Mouse (Mus musculus): ENCODE data around the gene Carmil2. TPM values are rescaled to one million over a fixed set of nuclear protein-coding genes. Genes with fewer than 3 reads are reported as not detected.

Carmil2 gene
- total RNA-seq (2023) = 10.1 and 11.5 TPM in 2 replicates

DNA sequence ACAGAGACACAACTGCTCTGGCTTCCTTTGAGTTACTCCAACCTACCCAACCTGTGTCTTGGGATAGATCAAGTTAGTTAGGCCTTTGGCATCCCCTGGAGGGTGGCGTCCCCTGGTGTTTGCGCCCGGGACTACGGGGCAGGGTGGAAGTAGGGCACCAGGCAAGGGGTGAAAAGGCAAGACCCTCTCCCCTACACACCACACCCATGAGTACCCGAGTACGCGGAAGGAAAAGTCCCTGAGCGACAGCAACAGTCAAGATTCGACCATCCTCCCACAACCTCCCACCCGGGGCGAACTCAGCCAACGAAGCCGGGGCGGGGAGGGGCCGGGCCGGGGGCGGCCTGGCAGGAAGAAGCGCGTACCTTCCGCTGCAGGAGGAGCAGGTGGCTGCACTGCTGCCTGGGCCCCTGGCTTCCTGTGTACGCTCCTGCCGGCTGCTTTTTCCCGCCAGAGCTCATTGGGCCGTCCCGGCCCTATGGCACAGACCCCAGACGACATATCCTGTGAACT is at the start of gene Carmil2:
Gene Carmil2, plus strand, starts transcription at position 479 of the 513 bp plus-strand sequence.

DNA sequence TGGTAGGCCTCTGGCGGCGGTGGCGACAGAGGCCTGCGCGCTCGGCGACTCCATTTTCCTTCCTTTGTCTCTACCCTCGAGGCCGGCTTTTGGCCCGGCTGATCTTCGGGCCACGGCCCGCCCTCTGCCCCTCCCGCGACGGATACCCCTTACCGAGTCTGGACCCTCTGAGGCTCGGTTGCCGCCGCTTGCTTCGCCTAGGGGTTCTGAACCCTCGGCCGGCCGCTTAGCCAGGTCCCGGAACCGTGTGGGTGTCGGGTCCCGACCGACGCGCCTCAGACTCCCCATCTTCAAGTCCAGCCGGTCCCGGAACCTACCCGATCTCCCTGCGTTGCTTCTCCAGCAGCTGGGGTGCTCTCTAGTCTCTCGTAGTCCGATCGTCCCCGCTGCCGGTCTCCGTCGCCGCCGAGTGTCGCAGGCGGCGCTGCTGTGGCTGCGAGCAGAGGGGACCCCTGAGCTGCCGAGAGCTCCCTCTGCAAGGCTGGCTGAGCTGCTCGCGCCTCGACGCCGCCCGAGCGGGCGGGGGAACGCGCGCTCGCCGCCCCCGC is 49.0 kb upstream of the Carmil2 start, which contains the start of gene Agrp:
Gene Agrp, minus strand, starts transcription at position 431 of the 548 bp plus-strand sequence.

DNA sequence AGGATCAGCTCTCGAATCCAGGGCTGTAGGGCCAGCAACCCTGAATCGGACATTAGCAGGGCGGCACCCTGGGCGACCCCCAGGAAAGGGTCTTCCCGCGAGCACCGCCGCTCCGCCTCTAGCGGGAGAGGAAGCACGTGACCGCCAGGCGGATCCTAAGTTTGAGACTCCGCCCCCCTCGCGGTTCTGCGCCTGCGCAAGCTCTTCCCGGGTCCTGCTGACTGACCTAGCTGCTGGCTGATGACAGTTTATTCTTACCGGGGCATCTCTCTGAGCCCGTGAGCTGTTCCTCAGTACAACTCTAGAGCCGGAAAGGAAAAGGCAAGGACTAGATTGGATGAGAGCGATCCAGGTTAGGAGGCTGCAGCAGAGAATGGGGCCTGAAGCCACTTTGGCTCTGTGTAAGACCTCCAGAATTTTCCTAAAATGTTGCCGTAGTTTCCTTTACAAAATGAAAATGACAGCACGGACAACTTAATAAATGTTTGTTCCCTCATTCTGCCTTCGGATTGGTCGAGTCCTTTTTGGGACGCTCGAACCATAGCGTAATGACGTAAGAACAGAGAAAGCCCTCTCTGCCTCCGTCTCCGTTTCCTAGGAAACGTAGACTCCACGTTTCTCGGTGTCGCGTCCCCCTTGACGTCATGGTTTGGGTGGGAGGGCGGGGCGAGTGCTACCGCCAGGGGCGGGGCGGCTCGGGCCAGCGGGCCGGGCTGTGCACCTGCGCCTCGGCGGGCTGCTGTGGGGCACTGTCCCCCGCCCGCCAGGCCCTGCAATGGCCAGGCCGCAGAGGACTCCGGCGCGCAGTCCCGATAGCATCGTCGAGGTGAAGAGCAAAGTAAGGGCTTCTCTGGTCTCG is 15.1 kb downstream of the Carmil2 start, which contains the start of the genes Acd and Pard6a:
Gene Acd, minus strand, starts transcription at position 137 of the 859 bp plus-strand sequence.
Gene Pard6a, plus strand, starts transcription at position 183 of the 859 bp plus-strand sequence.

DNA sequence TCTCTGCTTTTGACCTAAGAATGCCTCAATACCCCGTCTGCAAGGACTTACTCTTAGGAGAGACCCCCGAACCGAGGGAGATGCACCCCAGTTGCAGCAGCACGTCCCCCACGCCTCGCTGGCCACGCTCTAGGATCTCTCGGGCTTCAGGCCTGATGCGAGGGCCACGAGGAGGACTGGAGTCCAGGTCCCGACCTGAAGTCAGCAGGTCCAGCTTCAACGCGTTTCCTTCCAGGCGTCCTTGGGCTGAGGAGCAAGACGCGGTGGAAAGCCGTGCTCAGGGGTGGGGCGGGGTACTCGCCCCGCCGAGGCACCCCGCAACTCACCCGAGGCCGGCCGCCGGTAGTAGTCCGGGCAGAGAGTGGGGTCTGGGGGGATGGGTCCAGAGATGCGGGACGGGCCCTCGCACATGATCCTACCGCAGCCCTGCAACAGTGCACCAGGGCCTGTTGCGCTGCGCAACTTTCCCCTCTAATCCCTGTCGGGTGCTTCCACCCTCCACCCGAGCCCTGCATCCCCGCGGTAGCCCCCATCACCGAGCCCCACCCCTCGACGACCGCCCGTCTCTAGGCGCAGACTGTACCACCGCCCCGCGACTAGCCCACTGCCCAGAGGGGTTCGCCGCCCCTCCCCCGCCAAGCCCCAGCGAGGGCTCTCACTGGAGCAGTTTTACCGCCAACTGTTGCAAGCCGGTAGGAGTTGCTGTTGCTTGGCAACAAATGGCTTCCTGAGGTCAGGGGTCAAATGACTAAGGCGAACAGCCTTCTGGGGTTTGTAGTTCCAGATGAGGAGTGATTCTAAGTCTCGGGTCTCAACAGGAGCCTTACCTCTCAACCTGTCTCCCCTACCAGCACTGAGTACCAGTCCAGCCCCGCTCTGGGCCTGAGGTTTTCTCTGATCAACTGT is 21.7 kb downstream of the Carmil2 start, which contains the start of the genes 4933405L10Rik and Enkd1:
Gene 4933405L10Rik, plus strand, starts transcription at position 158 of the 906 bp plus-strand sequence.
Gene Enkd1, minus strand, starts transcription at position 713 of the 906 bp plus-strand sequence.

Other genes with a start within 250 kb of the Carmil2 start
- 14.4 and 17.1 TPM in 2 replicates for gene Tppp3, start 214.7 kb upstream of the Carmil2 start, total RNA-seq (2023)
- gene Zdhhc1, start 189.4 kb upstream of the Carmil2 start, total RNA-seq (2023) = 1.4 and 2.3 TPM in 2 replicates
- gene Hsd11b2, start 167.5 kb upstream of the Carmil2 start, total RNA-seq (2023) = not detected in 2 replicates
- gene Atp6v0d1, start 120.2 kb upstream of the Carmil2 start, total RNA-seq (2023) = 171 and 179 TPM in 2 replicates
- gene Ripor1, start 81.0 kb upstream of the Carmil2 start, total RNA-seq (2023) = 12.0 and 14.2 TPM in 2 replicates
- 81.4 and 116 TPM in 2 replicates for gene Ctcf, start 49.7 kb upstream of the Carmil2 start, total RNA-seq (2023)
- 0.66 TPM in 1 of 2 replicates, not detected in the other for gene Agrp, start 48.9 kb upstream of the Carmil2 start, total RNA-seq (2023)
- gene Acd, start 14.8 kb downstream of the Carmil2 start, total RNA-seq (2023) = 25.3 and 25.9 TPM in 2 replicates
- 4.4 and 5.0 TPM in 2 replicates for gene Pard6a, start 14.9 kb downstream of the Carmil2 start, total RNA-seq (2023)
- gene 4933405L10Rik, start 21.4 kb downstream of the Carmil2 start, total RNA-seq (2023) = not detected in 2 replicates
- gene Enkd1, start 21.9 kb downstream of the Carmil2 start, total RNA-seq (2023) = 6.0 and 6.4 TPM in 2 replicates
- gene Gfod2, start 72.4 kb downstream of the Carmil2 start, total RNA-seq (2023) = 0.25 and 0.60 TPM in 2 replicates
- gene Ranbp10, start 141.1 kb downstream of the Carmil2 start, total RNA-seq (2023) = 25.4 and 31.0 TPM in 2 replicates
- gene Tsnaxip1, start 141.5 kb downstream of the Carmil2 start, total RNA-seq (2023) = not detected in 2 replicates
- gene Cenpt, start 167.0 kb downstream of the Carmil2 start, total RNA-seq (2023) = 10.3 and 15.0 TPM in 2 replicates
- 29.9 and 31.8 TPM in 2 replicates for gene Thap11, start 168.9 kb downstream of the Carmil2 start, total RNA-seq (2023)
- 4.2 and 17.5 TPM in 2 replicates for gene Nutf2, start 174.3 kb downstream of the Carmil2 start, total RNA-seq (2023)
- 42.1 and 49.4 TPM in 2 replicates for gene Edc4, start 194.6 kb downstream of the Carmil2 start, total RNA-seq (2023)
- not detected in 2 replicates for gene Nrn1l, start 207.3 kb downstream of the Carmil2 start, total RNA-seq (2023)
- 8.1 and 8.8 TPM in 2 replicates for gene Pskh1, start 214.2 kb downstream of the Carmil2 start, total RNA-seq (2023)
- not detected in 2 replicates for gene Ctrl, start 247.6 kb downstream of the Carmil2 start, total RNA-seq (2023)